Mouse (Mus musculus): Measurements from ENCODE around the gene Mus81. TPM values are rescaled to one million over a fixed set of nuclear protein-coding genes. Genes with fewer than 3 reads are reported as not detected.

The Mus81 gene
- 10 to 100 TPM; 18.6 to 21.6 TPM for total RNA-seq (2021)
- 36.4 and 38.6 TPM in 2 replicates for polyA plus RNA-seq (2012; rRNA removed)
- long read RNA-seq, transcript Mus81-202 (16 exons, 2,067 nt), result major isoform, 18 of 24 reads
- long read RNA-seq, partial matches to known transcripts, result 0 of 24 reads
- long read RNA-seq, other reads (novel, unspliced or antisense), result 5 of 24 reads

DNA sequence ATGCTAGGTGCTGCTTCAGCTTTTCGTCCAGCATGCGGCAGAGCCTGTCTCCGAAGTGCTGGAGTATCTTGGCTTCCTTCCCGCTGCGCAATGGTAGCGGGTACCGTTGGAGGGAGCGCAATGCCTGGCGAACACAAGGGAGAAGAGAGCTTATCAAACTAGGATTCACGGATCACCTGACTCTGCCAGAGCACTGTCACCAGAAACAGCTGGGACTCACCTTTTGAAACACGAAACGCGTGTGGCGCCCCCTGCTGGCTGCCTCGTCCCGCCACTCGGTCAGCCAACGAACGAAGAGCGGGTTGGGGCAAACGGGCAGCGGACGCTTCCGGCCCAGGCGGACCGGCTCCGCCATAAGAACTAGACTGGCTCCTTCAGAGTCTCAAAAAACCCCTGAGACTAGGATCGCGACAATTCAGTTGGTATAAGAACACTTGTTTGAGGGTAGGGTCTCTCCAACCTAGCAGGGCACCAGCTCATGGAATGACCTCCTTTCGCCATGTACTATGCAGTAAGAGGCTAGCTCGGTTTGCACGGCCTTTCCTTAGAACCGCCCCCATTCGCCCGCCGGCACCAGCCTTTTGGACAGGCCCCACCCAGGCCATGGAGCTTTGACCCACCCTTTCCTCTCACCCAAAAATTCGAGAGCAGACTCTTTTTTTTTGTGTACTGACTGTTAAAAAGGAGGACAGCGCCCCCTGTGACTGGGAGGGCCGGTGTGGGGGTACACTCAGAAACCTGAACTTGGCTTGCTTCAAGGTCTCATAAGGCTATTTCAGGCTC is at the start of gene Mus81:
TSS of gene Mus81 (minus strand) at position 635 of the 783 bp plus-strand sequence.
- Histone ChIP-seq H3K4me1 (ENCODE audit: control insufficient read depth, insufficient read depth, low read length) (peaks cover 2% of the 10 kb centered on the region; the same call in 1 of the 2 replicates), H3K27ac (peak within 1 kb of the TSS; percentile 98), H3K9ac (ENCODE audit: low read depth, low read length) (peak within 1 kb of the TSS; percentile 66), H3K27me3 (ENCODE audit: control insufficient read depth, insufficient read depth, low read length) (no peaks in the 10 kb centered on the region), H3K36me3 (ENCODE audit: control insufficient read depth, insufficient read depth, low read length) (peaks cover 10% of the 10 kb centered on the region), H3K4me3 (peak within 1 kb of the TSS; percentile 62), H3K79me2 (replicated peaks; ENCODE audit: control insufficient read depth, insufficient read depth, low read length) (no peaks in the 10 kb centered on the region)
- DNase-seq, result peak; percentile 95 to 97
- TF ChIP-seq EP300 (IDR thresholded peaks at IDR 0.05; ENCODE audit: insufficient read depth, low read depth, low read length) (peak; percentile 68), CTCF (IDR thresholded peaks at IDR 0.05) (peak; percentile 71), POLR2A (IDR thresholded peaks at IDR 0.05; ENCODE audit: insufficient read depth, low read depth, low read length) (peak; percentile 92)
- under 1% methylated on average over 39 of the region's 39 CpGs for WGBS
- intact Hi-C loops (cut with DNase I), result loop anchor here (1.0 to 2.0 kb wide), 6 partner anchors 15 to 121 kb away; partner anchors contain the start of genes AI837181, Banf1, Efemp2 and Eif1ad

GRCm38 (mm10) chr19:5532520-5532919 is 44.3 kb upstream of the Mus81 start:
- no peak overlapping the region for H3K27ac ChIP-seq
- H3K4me3 ChIP-seq, result no peak overlapping the region
- H3K79me2 ChIP-seq (replicated peaks; ENCODE audit: control insufficient read depth, insufficient read depth, low read length), result no peaks in the 10 kb centered on the region
- H3K27me3 ChIP-seq (ENCODE audit: control insufficient read depth, insufficient read depth, low read length), result no peaks in the 10 kb centered on the region
- no peak for DNase-seq
- no peak overlapping the region for H3K9ac ChIP-seq (ENCODE audit: low read depth, low read length)
- WGBS, result 63% methylated on average over 8 of the region's 8 CpGs
- no peaks in the 10 kb centered on the region for H3K36me3 ChIP-seq (ENCODE audit: control insufficient read depth, insufficient read depth, low read length)
- peaks cover 2% of the 10 kb centered on the region for H3K4me1 ChIP-seq (ENCODE audit: control insufficient read depth, insufficient read depth, low read length)
- intact Hi-C loops (cut with DNase I), result no loop called here
- TF ChIP-seq EP300 (IDR thresholded peaks at IDR 0.05; ENCODE audit: insufficient read depth, low read depth, low read length), result no peak
- no peak for TF ChIP-seq POLR2A (IDR thresholded peaks at IDR 0.05; ENCODE audit: insufficient read depth, low read depth, low read length)
- TF ChIP-seq CTCF (IDR thresholded peaks at IDR 0.05), result no peak

DNA sequence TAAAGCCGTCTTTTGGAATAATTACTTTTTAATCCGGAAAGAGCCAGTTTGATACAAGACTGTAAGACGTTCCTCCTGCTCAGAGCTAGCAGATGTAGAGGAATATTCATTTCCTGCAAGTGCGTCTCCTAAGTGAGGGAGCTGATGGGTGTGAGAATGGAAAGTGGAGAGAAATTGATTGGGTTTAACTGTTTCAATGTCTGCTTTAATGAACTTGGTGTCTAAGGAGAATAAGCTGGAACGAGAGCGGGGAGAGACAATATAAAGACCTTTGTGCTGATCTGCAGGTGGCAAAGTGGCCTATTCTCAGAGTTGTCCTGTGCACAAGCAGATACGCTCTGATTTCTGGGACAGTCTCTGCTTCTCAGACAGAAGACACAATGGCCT is 41.9 kb upstream of the Mus81 start:
- Histone ChIP-seq H3K27ac (no peak overlapping the region), H3K4me1 (ENCODE audit: control insufficient read depth, insufficient read depth, low read length) (peaks cover 2% of the 10 kb centered on the region), H3K9ac (ENCODE audit: low read depth, low read length) (no peak overlapping the region), H3K4me3 (no peak overlapping the region), H3K36me3 (ENCODE audit: control insufficient read depth, insufficient read depth, low read length) (no peaks in the 10 kb centered on the region), H3K27me3 (ENCODE audit: control insufficient read depth, insufficient read depth, low read length) (no peaks in the 10 kb centered on the region), H3K79me2 (replicated peaks; ENCODE audit: control insufficient read depth, insufficient read depth, low read length) (no peaks in the 10 kb centered on the region)
- TF ChIP-seq EP300 (IDR thresholded peaks at IDR 0.05; ENCODE audit: insufficient read depth, low read depth, low read length) (no peak), CTCF (IDR thresholded peaks at IDR 0.05) (no peak)
- no peak for DNase-seq
- 72% methylated on average over 7 of the region's 7 CpGs for WGBS
- intact Hi-C loops (cut with DNase I), result no loop called here

DNA sequence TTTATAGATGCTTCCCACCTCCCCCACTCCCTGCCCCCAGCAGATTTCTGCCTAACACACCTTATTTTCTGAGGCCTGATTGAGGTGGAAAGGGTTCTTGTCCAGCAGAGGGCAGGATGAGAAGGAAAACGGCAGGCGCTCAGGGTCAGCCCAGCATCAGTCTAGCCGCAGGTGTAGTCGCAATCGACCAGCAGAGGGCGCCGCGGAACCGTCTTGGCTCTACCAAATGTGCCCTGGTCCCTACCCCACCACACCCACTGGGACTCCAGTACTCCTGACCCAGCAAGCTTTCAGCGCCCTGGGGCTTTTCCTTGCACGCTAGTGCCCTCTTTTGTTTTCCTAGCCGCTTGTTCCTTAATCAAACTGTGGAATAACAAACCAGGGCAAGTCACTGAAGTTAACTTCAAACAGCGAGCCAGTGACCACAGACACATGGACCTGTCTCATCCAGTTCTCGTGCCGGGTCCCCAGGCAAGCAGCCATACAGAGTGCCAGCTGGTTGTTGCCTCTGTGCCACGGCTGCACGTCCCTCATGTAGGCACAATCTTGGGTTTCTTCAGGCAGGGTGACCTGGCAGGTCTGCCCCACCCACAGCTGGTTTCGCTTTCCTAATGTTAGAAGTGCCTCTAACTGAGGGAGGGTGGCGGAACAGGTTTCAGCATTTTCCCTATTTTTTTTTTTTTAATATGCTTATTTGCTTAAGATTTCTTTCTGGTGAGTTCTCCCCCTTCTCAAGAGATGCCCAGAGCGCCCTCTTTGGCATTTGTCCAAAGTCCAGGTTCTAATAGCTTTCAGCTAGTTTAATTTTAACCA is 41.3 kb upstream of the Mus81 start:
- H3K27me3 ChIP-seq (ENCODE audit: control insufficient read depth, insufficient read depth, low read length), result no peaks in the 10 kb centered on the region
- peak; percentile 95 to 97 for DNase-seq
- H3K4me3 ChIP-seq, result peak overlapping the region; percentile 36; the same call in 1 of the 2 replicates
- H3K4me1 ChIP-seq (ENCODE audit: control insufficient read depth, insufficient read depth, low read length), result peaks cover 2% of the 10 kb centered on the region
- H3K9ac ChIP-seq (ENCODE audit: low read depth, low read length), result peak overlapping the region; percentile 57; the same call in 1 of the 2 replicates
- peak; percentile 96 for TF ChIP-seq EP300 (IDR thresholded peaks at IDR 0.05; ENCODE audit: insufficient read depth, low read depth, low read length)
- no peak for TF ChIP-seq POLR2A (IDR thresholded peaks at IDR 0.05; ENCODE audit: insufficient read depth, low read depth, low read length)
- peak; percentile 90 for TF ChIP-seq CTCF (IDR thresholded peaks at IDR 0.05)
- no peaks in the 10 kb centered on the region for H3K36me3 ChIP-seq (ENCODE audit: control insufficient read depth, insufficient read depth, low read length)
- WGBS, result 13% methylated on average over 20 of the region's 20 CpGs
- intact Hi-C loops (cut with DNase I), result loop anchor here (1.0 to 5.0 kb wide), 2 partner anchors 39 to 253 kb away; partner anchors contain the start of gene Ap5b1
- H3K79me2 ChIP-seq (replicated peaks; ENCODE audit: control insufficient read depth, insufficient read depth, low read length), result no peaks in the 10 kb centered on the region
- H3K27ac ChIP-seq, result peak overlapping the region; percentile 29; the same call in 1 of the 2 replicates

- intact Hi-C loops (cut with DNase I), result loop anchor here (5.0 kb wide), 1 partner anchor 257 kb away; no protein-coding TSS in a partner anchor
- Histone ChIP-seq H3K27me3 (ENCODE audit: control insufficient read depth, insufficient read depth, low read length) (no peaks in the 10 kb centered on the region), H3K36me3 (ENCODE audit: control insufficient read depth, insufficient read depth, low read length) (no peaks in the 10 kb centered on the region), H3K4me1 (ENCODE audit: control insufficient read depth, insufficient read depth, low read length) (peaks cover 2% of the 10 kb centered on the region), H3K4me3 (no peak overlapping the region), H3K9ac (ENCODE audit: low read depth, low read length) (no peak overlapping the region), H3K79me2 (replicated peaks; ENCODE audit: control insufficient read depth, insufficient read depth, low read length) (no peaks in the 10 kb centered on the region), H3K27ac (no peak overlapping the region)
- TF ChIP-seq EP300 (IDR thresholded peaks at IDR 0.05; ENCODE audit: insufficient read depth, low read depth, low read length) (no peak), POLR2A (IDR thresholded peaks at IDR 0.05; ENCODE audit: insufficient read depth, low read depth, low read length) (no peak)
- no peak for DNase-seq
- whole genome bisulfite sequencing, result 64% methylated on average over 5 of the region's 5 CpGs
These were observed 37.0 kb upstream of the Mus81 start for GRCm38 (mm10) chr19:5525204-5525603.
